Mouse (Mus musculus) kidney, adult 2 months (tissue): ENCODE data around the gene Dpysl5.

Experiments
- CTCF ChIP-seq: fragments of 200-500 bp; conservative IDR thresholded peaks from 2 replicates; pipeline ENCODE4 v1.5.1; 2011; ENCODE audit warnings: low read depth, mild to moderate bottlenecking, control low read depth, low read length, moderate library complexity, mixed read lengths; ENCODE audit not compliant: insufficient read depth, insufficient read length
- POLR2A ChIP-seq: fragments of 200-500 bp; IDR thresholded peaks from one replicate; pipeline ENCODE4 v1.6.1; 2011; ENCODE audit warnings: low read depth, low read length, control low read depth

GRCm38 (mm10) chr5:30780699-30781098 is 69.3 kb downstream of the Dpysl5 start:
- TF ChIP-seq CTCF (no peak), POLR2A (no peak)
